Mouse (Mus musculus): Measurements from ENCODE around the gene C87436.

GRCm38 (mm10) chr6:86513296-86513695, 75.1 kb downstream of the C87436 start:
- no peak for TF ChIP-seq POLR2A (IDR thresholded peaks at IDR 0.05; ENCODE audit: borderline replicate concordance, insufficient read depth, low read length)
- TF ChIP-seq CTCF (IDR thresholded peaks at IDR 0.05; ENCODE audit: borderline replicate concordance, insufficient read depth, low read depth, low read length), result no peak

All from cerebellum, adult 2 months (tissue).